Comparison of ENCODE assay signal across 18 mouse cellular contexts in genomic region chr5:100512576-100512975, GRCm38 (mm10). TPM values are rescaled to one million over a fixed set of nuclear protein-coding genes. Genes with fewer than 3 reads are reported as not detected.
DNase-seq lines count a peak whose midpoint lies in the region; ATAC-seq and TF ChIP-seq lines count a peak whose summit lies in the region.
"Had no signal": no experiment of that assay in that cellular context is flagged by ENCODE, and none has a peak within 500 bp of the region (broad histone marks: within the 10 kb centered on the region; RNA-seq: fewer than 3 reads in every experiment).

No protein-coding gene starts in this region.

- no peak for DNase-seq in layer of hippocampus, adult 2 months (ENCODE audit: low spot score in 2 of 2)
- DNase-seq in layer of hippocampus, adult 18-20 months (ENCODE audit: low spot score in 2 of 2): no peak
- DNase-seq in A20 (ENCODE audit: low read depth, low spot score) (peak; percentile 26), CH12.LX (ENCODE audit: extremely low read depth) (no peak)
- DNase-seq in stomach, postnatal 0 days (ENCODE audit: low spot score): no peak
- DNase-seq in natural killer cell, adult 2 months (ENCODE audit: low spot score in 2 of 2): no peak
- DNase-seq: adrenal gland, postnatal 14 days; B cell, adult 2 months; cerebellum, adult 2 months; cerebellum, postnatal 10 days; forebrain, postnatal 0 days; gastrocnemius, postnatal 14 days; heart, postnatal 36 days had no signal

- no peak for TF ChIP-seq POLR2A in CH12.LX (IDR thresholded peaks at IDR 0.05; ENCODE audit: low read depth, low read length)

- TF ChIP-seq EP300 in CH12.LX (IDR thresholded peaks at IDR 0.05; ENCODE audit: low read length): no peak
- TF ChIP-seq EP300 in stomach, postnatal 0 days (optimal IDR thresholded peaks at IDR 0.05): no peak

- no peaks in the 10 kb centered on the region for H3K9me3 ChIP-seq in CH12.LX (replicated peaks; ENCODE audit: low read length)
- H3K9me3 ChIP-seq in stomach, postnatal 0 days (ENCODE audit: control insufficient read depth, low read length): no peaks in the 10 kb centered on the region
- H3K9me3 ChIP-seq: embryonic facial prominence, embryonic 10.5 days; forebrain, embryonic 13.5 days; heart, embryonic 13.5 days; hindbrain, embryonic 15.5 days had no signal

- H3K4me2 ChIP-seq in CH12.LX (ENCODE audit: insufficient read depth, low read depth, poor library complexity, severe bottlenecking): no peak overlapping the region
- H3K4me2 ChIP-seq in stomach, postnatal 0 days (replicated peaks; ENCODE audit: low read depth): no peak overlapping the region
- H3K4me2 ChIP-seq: forebrain, embryonic 13.5 days; heart, embryonic 13.5 days; hindbrain, embryonic 15.5 days had no signal

- peaks cover 12 to 17% of the 10 kb centered on the region in 2 experiments; a peak in 3 of 4 replicates for H3K4me1 ChIP-seq in CH12.LX (ENCODE audit: control insufficient read depth in 1 of 2, insufficient read depth in 2 of 2)
- H3K4me1 ChIP-seq in stomach, postnatal 0 days (replicated peaks; ENCODE audit: control insufficient read depth, insufficient read depth): no peaks in the 10 kb centered on the region

- ATAC-seq in stomach, postnatal 0 days (ENCODE audit: low FRiP score, low TSS enrichment): no peak
- ATAC-seq: CD4-positive, CD25-positive, alpha-beta regulatory T cell, adult 4 months; forebrain, embryonic 13.5 days; forebrain, postnatal 0 days had no signal

- in situ Hi-C loops in CH12.LX (cut with MboI; ENCODE audit: low pct_ligation_motif_present, low pct_unique_long_range_greater_than_20kb, low sequenced_read_pairs): no loop called here

- dilution Hi-C loops in CH12.LX (cut with MboI; ENCODE audit: extremely low pct_ligation_motif_present, extremely low pct_unique_long_range_greater_than_20kb, low sequenced_read_pairs): no loop called here

- no peak overlapping the region for H3K9ac ChIP-seq in CH12.LX (ENCODE audit: insufficient read depth, low read depth)
- no peak overlapping the region for H3K9ac ChIP-seq in stomach, postnatal 0 days (ENCODE audit: low read length)
- H3K9ac ChIP-seq: forebrain, embryonic 13.5 days; forebrain, postnatal 0 days; heart, embryonic 13.5 days; hindbrain, embryonic 15.5 days had no signal

- H3K27me3 ChIP-seq in CH12.LX (replicated peaks): no peaks in the 10 kb centered on the region
- no peaks in the 10 kb centered on the region for H3K27me3 ChIP-seq in stomach, postnatal 0 days (ENCODE audit: control insufficient read depth, insufficient read depth, low read length)

- H3K79me2 ChIP-seq in CH12.LX (replicated peaks; ENCODE audit: control insufficient read depth, extremely low read depth, insufficient read depth, poor library complexity, severe bottlenecking): no peaks in the 10 kb centered on the region

- peak; percentile 28 for TF ChIP-seq RAD21 in CH12.LX (IDR thresholded peaks at IDR 0.05; ENCODE audit: low read depth, low read length)

- peak; percentile 53 for TF ChIP-seq CTCF in layer of hippocampus, adult 2 months (conservative IDR thresholded peaks at IDR 0.05)
- TF ChIP-seq CTCF in CH12.LX (conservative IDR thresholded peaks at IDR 0.05 in 1 of 2, IDR thresholded peaks at IDR 0.05 in 1 of 2; ENCODE audit: low read depth in 2 of 2, low read length in 2 of 2): peak in 1 of 2 experiments; percentile 48; a peak in 2 of 4 replicates
- peak; percentile 21; the same call in 1 of the 2 replicates for TF ChIP-seq CTCF in stomach, postnatal 0 days (IDR thresholded peaks at IDR 0.05; ENCODE audit: low read depth)

- H3K27ac ChIP-seq in layer of hippocampus, adult 2 months: no peak overlapping the region
- H3K27ac ChIP-seq in CH12.LX (ENCODE audit: insufficient read depth, low read depth): no peak overlapping the region
- H3K27ac ChIP-seq in stomach, postnatal 0 days (replicated peaks): no peak overlapping the region
- H3K27ac ChIP-seq: embryonic facial prominence, embryonic 10.5 days; forebrain, embryonic 13.5 days; heart, embryonic 13.5 days; hindbrain, embryonic 15.5 days had no signal

- no peak overlapping the region for H3K4me3 ChIP-seq in layer of hippocampus, adult 2 months
- H3K4me3 ChIP-seq in CH12.LX (replicated peaks in 1 of 3; ENCODE audit: low read depth in 2 of 3, low read length in 2 of 3, poor library complexity in 1 of 3): no peak overlapping the region
- no peak overlapping the region for H3K4me3 ChIP-seq in stomach, postnatal 0 days (ENCODE audit: low read depth, low read length)
- H3K4me3 ChIP-seq: embryonic facial prominence, embryonic 10.5 days; forebrain, embryonic 13.5 days; heart, embryonic 13.5 days; hindbrain, embryonic 15.5 days had no signal

- H3K36me3 ChIP-seq in CH12.LX (replicated peaks in 1 of 2; ENCODE audit: control insufficient read depth in 1 of 2, insufficient read depth in 1 of 2, low read length in 1 of 2): no peaks in the 10 kb centered on the region
- H3K36me3 ChIP-seq in stomach, postnatal 0 days (ENCODE audit: control insufficient read depth, insufficient read depth, low read length): no peaks in the 10 kb centered on the region
- H3K36me3 ChIP-seq: embryonic facial prominence, embryonic 10.5 days; heart, embryonic 13.5 days; hindbrain, embryonic 15.5 days had no signal

TF ChIP-seq in CH12.LX, 34 proteins besides CTCF, POLR2A, EP300 and RAD21:
- TF ChIP-seq PAX5 (IDR thresholded peaks at IDR 0.05; ENCODE audit: low read length): no peak
- peak; percentile 31; the same call in 1 of the 2 replicates for TF ChIP-seq SMC3 (IDR thresholded peaks at IDR 0.05; ENCODE audit: low read depth, low read length)
- 0 out of 2 replicates have a peak, but pooled peaks have one; percentile 27 for TF ChIP-seq MYC (IDR thresholded peaks at IDR 0.05; ENCODE audit: low read depth, low read length)
- peak; percentile 39; the same call in 1 of the 2 replicates for TF ChIP-seq ZNF384 (IDR thresholded peaks at IDR 0.05; ENCODE audit: low read depth, low read length)
TF ChIP-seq in CH12.LX: peak in this region for 3.

RNA-seq across cellular contexts. Expression of gene Cops4, which starts 5.5 kb away (rescaled TPM):
- 10 to 100 TPM; 78.8 to 81.4 TPM for total RNA-seq in layer of hippocampus, adult 2 months (2021)
- 10 to 100 TPM; 80.8 to 83.3 TPM for total RNA-seq in layer of hippocampus, adult 18-20 months (2021)
- total RNA-seq in CH12.LX (2012; rRNA removed): 122 and 149 TPM in 2 replicates
- 264 and 298 TPM in 2 replicates for total RNA-seq in CH12.LX (2014; rRNA removed)
- polyA plus RNA-seq in CH12.LX (2012; ENCODE audit: insufficient read length, low read depth): 133 and 134 TPM in 2 replicates
- 106 and 107 TPM in 2 replicates for polyA plus RNA-seq in stomach, postnatal 0 days (2015; fragmentation: Nextera tagmentation; extraction: Ambion mirVana)

RNA-seq across cellular contexts. Expression of gene Lin54, which starts 12.1 kb away (rescaled TPM):
- 10 to 100 TPM; 16.2 to 19.0 TPM for total RNA-seq in layer of hippocampus, adult 2 months (2021)
- total RNA-seq in layer of hippocampus, adult 18-20 months (2021): 10 to 100 TPM; 18.0 to 19.5 TPM
- total RNA-seq in CH12.LX (2012; rRNA removed): 12.8 and 12.9 TPM in 2 replicates
- total RNA-seq in CH12.LX (2014; rRNA removed): 14.1 and 15.2 TPM in 2 replicates
- polyA plus RNA-seq in CH12.LX (2012; ENCODE audit: insufficient read length, low read depth): 11.8 and 14.1 TPM in 2 replicates
- polyA plus RNA-seq in stomach, postnatal 0 days (2015; fragmentation: Nextera tagmentation; extraction: Ambion mirVana): 5.9 TPM in 2 replicates

RNA-seq across cellular contexts. Expression of gene Plac8, which starts 59.5 kb away (rescaled TPM):
- total RNA-seq in layer of hippocampus, adult 2 months (2021): not detected
- not detected for total RNA-seq in layer of hippocampus, adult 18-20 months (2021)
- 64.3 and 99.9 TPM in 2 replicates for total RNA-seq in CH12.LX (2012; rRNA removed)
- 235 and 258 TPM in 2 replicates for total RNA-seq in CH12.LX (2014; rRNA removed)
- polyA plus RNA-seq in CH12.LX (2012; ENCODE audit: insufficient read length, low read depth): 151 and 161 TPM in 2 replicates
- polyA plus RNA-seq in stomach, postnatal 0 days (2015; fragmentation: Nextera tagmentation; extraction: Ambion mirVana): 379 and 398 TPM in 2 replicates

Comparison
In these comparisons a context has a peak if more than half of its experiments do, and no peak if none do; other contexts are left out.
1. RNA of gene Plac8, which starts 59.5 kb away (total RNA-seq): 64.3 to 258 TPM in CH12.LX; not detected in layer of hippocampus, adult 2 months and not detected in layer of hippocampus, adult 18-20 months; every median in the first group is over 10 times any median in the second.